11 mouse cellular contexts compared by ENCODE assay signal in the genomic region with DNA sequence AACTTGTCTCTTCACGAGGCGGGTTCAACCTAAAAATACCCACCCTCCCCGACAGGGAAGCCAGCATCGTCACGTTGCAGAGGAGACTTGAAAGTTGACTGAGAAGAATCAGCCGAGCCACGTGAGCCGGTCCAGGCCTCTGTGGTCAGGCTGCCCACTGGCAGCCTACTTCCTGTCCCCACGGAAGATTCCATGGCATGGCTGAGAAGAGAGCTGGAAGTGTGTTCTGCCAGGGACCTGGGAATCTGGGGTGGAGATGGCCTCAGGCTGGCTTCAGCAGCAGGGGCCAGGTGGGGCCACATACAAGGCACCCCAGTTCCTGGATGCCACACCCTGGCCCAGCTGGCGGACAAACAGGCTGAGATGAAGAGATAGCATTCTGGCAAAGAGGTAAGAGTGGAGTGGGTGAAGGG. TPM values are rescaled to one million over a fixed set of nuclear protein-coding genes. Genes with fewer than 3 reads are reported as not detected.
DNase-seq lines count a peak whose midpoint lies in the region; ATAC-seq lines count a peak whose summit lies in the region.
"Had no signal": no experiment of that assay in that cellular context is flagged by ENCODE, and none has a peak within 500 bp of the region (broad histone marks: within the 10 kb centered on the region; RNA-seq: fewer than 3 reads in every experiment).

No protein-coding gene starts in this region.

- ATAC-seq in heart, embryonic 16.5 days (replicated peaks; ENCODE audit: extremely low read depth, insufficient read depth, low FRiP score): no peak
- ATAC-seq in midbrain, embryonic 11.5 days (ENCODE audit: low FRiP score): no peak

- DNase-seq in cerebellum, adult 9-11 months: peak; percentile 52
- DNase-seq in cerebellum, adult 9-10 months: no peak
- peak; percentile 63 to 72 for DNase-seq in left cerebral cortex, postnatal 36 days (ENCODE audit: low spot score in 2 of 2)
- DNase-seq in left cerebral cortex, postnatal 14 days (ENCODE audit: low spot score in 2 of 2): no peak
- DNase-seq in telencephalon, adult 2 months (ENCODE audit: low read depth, low spot score): peak; percentile 58
- DNase-seq in midbrain, embryonic 11.5 days (ENCODE audit: low spot score, missing footprints): no peak
- DNase-seq in c-Kit-positive CD71-positive TER-119-positive erythroid progenitor cells, embryonic 14.5 days (ENCODE audit: low spot score): no peak
- DNase-seq: thymus, postnatal 4 days had no signal

- H3K4me3 ChIP-seq in heart, embryonic 16.5 days (ENCODE audit: low read length): no peak overlapping the region
- no peak overlapping the region for H3K4me3 ChIP-seq in midbrain, embryonic 11.5 days (ENCODE audit: low read depth, low read length)

- H3K27ac ChIP-seq in heart, embryonic 16.5 days (ENCODE audit: low read length): no peak overlapping the region
- no peak overlapping the region for H3K27ac ChIP-seq in midbrain, embryonic 11.5 days (ENCODE audit: low read depth, low read length)
- H3K27ac ChIP-seq: hindbrain, embryonic 14.5 days had no signal

- WGBS in heart, embryonic 16.5 days: 44% methylated on average over 10 of the region's 10 CpGs
- WGBS in midbrain, embryonic 11.5 days: 79% methylated on average over 10 of the region's 10 CpGs

- H3K4me2 ChIP-seq in heart, embryonic 16.5 days (ENCODE audit: low read depth, low read length): no peak overlapping the region
- no peak overlapping the region for H3K4me2 ChIP-seq in midbrain, embryonic 11.5 days
- H3K4me2 ChIP-seq: hindbrain, embryonic 14.5 days had no signal

- peaks cover 41% of the 10 kb centered on the region for H3K4me1 ChIP-seq in heart, embryonic 16.5 days (ENCODE audit: control insufficient read depth, insufficient read depth, low read length)
- peaks cover 36% of the 10 kb centered on the region for H3K4me1 ChIP-seq in midbrain, embryonic 11.5 days (ENCODE audit: control insufficient read depth, insufficient read depth, low read length)

- intact Hi-C loops in left cerebral cortex, postnatal 36 days (cut with DNase I): no loop called here
- intact Hi-C loops in left cerebral cortex, postnatal 14 days (cut with DNase I): loop anchor here (5.0 kb wide), 1 partner anchor 44 kb away; the partner anchor contains the start of gene Mtg2

- H3K36me3 ChIP-seq in heart, embryonic 16.5 days (ENCODE audit: control insufficient read depth, insufficient read depth): no peaks in the 10 kb centered on the region
- no peaks in the 10 kb centered on the region for H3K36me3 ChIP-seq in midbrain, embryonic 11.5 days (ENCODE audit: control insufficient read depth, insufficient read depth, low read length)

- H3K9ac ChIP-seq in heart, embryonic 16.5 days (ENCODE audit: low read length): 0 out of 2 replicates have a peak overlapping the region, but pooled peaks have one; percentile 19
- H3K9ac ChIP-seq in midbrain, embryonic 11.5 days (ENCODE audit: low read length): no peak overlapping the region
- H3K9ac ChIP-seq: hindbrain, embryonic 14.5 days had no signal

- H3K9me3 ChIP-seq in heart, embryonic 16.5 days (replicated peaks; ENCODE audit: control insufficient read depth, low read length): no peaks in the 10 kb centered on the region
- no peaks in the 10 kb centered on the region for H3K9me3 ChIP-seq in midbrain, embryonic 11.5 days (ENCODE audit: control insufficient read depth, low read length)

- no peaks in the 10 kb centered on the region for H3K27me3 ChIP-seq in heart, embryonic 16.5 days (ENCODE audit: control insufficient read depth, insufficient read depth, low read length)
- H3K27me3 ChIP-seq in midbrain, embryonic 11.5 days (ENCODE audit: control insufficient read depth, insufficient read depth, low read length): no peaks in the 10 kb centered on the region

RNA-seq across cellular contexts. Expression of gene Osbpl2, which starts 3.0 kb away (rescaled TPM):
- total RNA-seq in left cerebral cortex, postnatal 36 days (2021): 10 to 100 TPM; 44.2 to 50.4 TPM
- total RNA-seq in left cerebral cortex, postnatal 14 days (2021): 10 to 100 TPM; 51.4 to 52.8 TPM
- polyA plus RNA-seq in heart, embryonic 16.5 days (2015; fragmentation: Nextera tagmentation; extraction: Ambion mirVana): 35.0 TPM in 2 replicates
- polyA plus RNA-seq in midbrain, embryonic 11.5 days (2014; fragmentation: Nextera tagmentation; extraction: Ambion mirVana): 43.3 and 46.3 TPM in 2 replicates

RNA-seq across cellular contexts. Expression of gene Hrh3, which starts 11.8 kb away (rescaled TPM):
- 10 to 100 TPM; 94.8 to 99.4 TPM for total RNA-seq in left cerebral cortex, postnatal 36 days (2021)
- 10 to 100 TPM; 65.4 to 73.5 TPM for total RNA-seq in left cerebral cortex, postnatal 14 days (2021)
- polyA plus RNA-seq in heart, embryonic 16.5 days (2015; fragmentation: Nextera tagmentation; extraction: Ambion mirVana): 0.20 TPM in 1 of 2 replicates, not detected in the other
- 3.0 and 3.2 TPM in 2 replicates for polyA plus RNA-seq in midbrain, embryonic 11.5 days (2014; fragmentation: Nextera tagmentation; extraction: Ambion mirVana)
- total RNA-seq: common myeloid progenitor, adult 5-6 weeks had no signal

RNA-seq across cellular contexts. Expression of gene Mtg2, which starts 45.7 kb away (rescaled TPM):
- 10 to 100 TPM; 12.6 to 19.1 TPM for total RNA-seq in left cerebral cortex, postnatal 36 days (2021)
- total RNA-seq in left cerebral cortex, postnatal 14 days (2021): 10 to 100 TPM; 16.1 to 17.8 TPM
- 30.2 and 30.8 TPM in 2 replicates for polyA plus RNA-seq in heart, embryonic 16.5 days (2015; fragmentation: Nextera tagmentation; extraction: Ambion mirVana)
- 29.8 and 30.3 TPM in 2 replicates for polyA plus RNA-seq in midbrain, embryonic 11.5 days (2014; fragmentation: Nextera tagmentation; extraction: Ambion mirVana)

RNA-seq across cellular contexts. Expression of gene Adrm1, which starts 55.2 kb away (rescaled TPM):
- total RNA-seq in left cerebral cortex, postnatal 36 days (2021): 100 to 1,000 TPM in 1 of 2 experiments, 10 to 100 TPM in 1; 95.4 to 105 TPM
- 100 to 1,000 TPM; 104 to 109 TPM for total RNA-seq in left cerebral cortex, postnatal 14 days (2021)
- polyA plus RNA-seq in heart, embryonic 16.5 days (2015; fragmentation: Nextera tagmentation; extraction: Ambion mirVana): 133 and 148 TPM in 2 replicates
- polyA plus RNA-seq in midbrain, embryonic 11.5 days (2014; fragmentation: Nextera tagmentation; extraction: Ambion mirVana): 170 and 171 TPM in 2 replicates

Comparison
In these comparisons a context has a peak if more than half of its experiments do, and no peak if none do; other contexts are left out.
1. DNase-seq: peak in cerebellum, adult 9-11 months (single experiment), left cerebral cortex, postnatal 36 days (2 of 2) and telencephalon, adult 2 months (single experiment); none in cerebellum, adult 9-10 months (single experiment), left cerebral cortex, postnatal 14 days (0 of 2), midbrain, embryonic 11.5 days (single experiment) and c-Kit-positive CD71-positive TER-119-positive erythroid progenitor cells, embryonic 14.5 days (single experiment).